Mouse (Mus musculus): Measurements from ENCODE around the gene Ifna7.
"Not testable (repeated sequence)": the region's sequence is repeated elsewhere in the genome, so short reads cannot be mapped to it uniquely, and the experiment has no call there.

Gene Ifna7

GRCm38 (mm10) chr4:88815928-88816327, at the start of gene Ifna7:
Ifna7 (plus strand) TSS chr4:88816228.
- DNase-seq = no peak

GRCm38 (mm10) chr4:88773534-88773933, 42.5 kb upstream of the Ifna7 start, which contains the start of gene Gm13290:
Gm13290 (plus strand) TSS chr4:88773834.
- not testable (repeated sequence) for DNase-seq

GRCm38 (mm10) chr4:88776622-88777021, 39.4 kb upstream of the Ifna7 start, which contains the start of gene Gm13289:
Gm13289 (plus strand) TSS chr4:88776922.
- not testable (repeated sequence) for DNase-seq

- not testable (repeated sequence) for DNase-seq
Observed at GRCm38 (mm10) chr4:88779550-88779949, 36.5 kb upstream of the Ifna7 start, which contains the start of gene Gm13272. Gm13272 (plus strand) TSS chr4:88779850.

GRCm38 (mm10) chr4:88780320-88780719, 35.7 kb upstream of the Ifna7 start:
- DNase-seq = not testable (repeated sequence)

GRCm38 (mm10) chr4:88781831-88782230, 34.2 kb upstream of the Ifna7 start, which contains the start of gene Ifnz:
Ifnz (plus strand) TSS chr4:88782131.
- DNase-seq = not testable (repeated sequence)

GRCm38 (mm10) chr4:88782335-88782734, 33.7 kb upstream of the Ifna7 start:
- DNase-seq = not testable (repeated sequence)

- not testable (repeated sequence) for DNase-seq
Observed at GRCm38 (mm10) chr4:88785409-88785808, 30.6 kb upstream of the Ifna7 start, which contains the start of gene Gm13276. Gm13276 (plus strand) TSS chr4:88785709.

GRCm38 (mm10) chr4:88788402-88788801, 27.6 kb upstream of the Ifna7 start, which contains the start of gene Gm13277:
Gm13277 (plus strand) TSS chr4:88788632.
- DNase-seq = peak; percentile 75

- not testable (repeated sequence) for DNase-seq
Observed at GRCm38 (mm10) chr4:88791250-88791649, 24.8 kb upstream of the Ifna7 start, which contains the start of gene Gm13278. Gm13278 (plus strand) TSS chr4:88791550.

- peak; percentile 80 for DNase-seq
Observed at GRCm38 (mm10) chr4:88793936-88794675, 21.9 kb upstream of the Ifna7 start, which contains the start of gene Gm13275. Gm13275 (plus strand) TSS chr4:88794487.

GRCm38 (mm10) chr4:88797097-88797496, 18.9 kb upstream of the Ifna7 start, which contains the start of gene Gm13279:
Gm13279 (plus strand) TSS chr4:88797397.
- not testable (repeated sequence) for DNase-seq

GRCm38 (mm10) chr4:88799365-88799764, 16.7 kb upstream of the Ifna7 start, which contains the start of gene Gm13285:
Gm13285 (plus strand) TSS chr4:88799665.
- not testable (repeated sequence) for DNase-seq

- DNase-seq = not testable (repeated sequence)
Observed at GRCm38 (mm10) chr4:88802954-88803353, 13.1 kb upstream of the Ifna7 start, which contains the start of gene Gm13287. Gm13287 (plus strand) TSS chr4:88803254.

- not testable (repeated sequence) for DNase-seq
Observed at GRCm38 (mm10) chr4:88805231-88805630, 10.8 kb upstream of the Ifna7 start, which contains the start of gene Gm13288. Gm13288 (plus strand) TSS chr4:88805531.

- not testable (repeated sequence) for DNase-seq
Observed at GRCm38 (mm10) chr4:88805761-88806160, 10.3 kb upstream of the Ifna7 start.

GRCm38 (mm10) chr4:88819659-88820058, 3.6 kb downstream of the Ifna7 start, which contains the start of gene Ifna11:
Ifna11 (plus strand) TSS chr4:88819959.
- DNase-seq = no peak

GRCm38 (mm10) chr4:88822995-88823394, 7.0 kb downstream of the Ifna7 start:
- peak; percentile 25 for DNase-seq

GRCm38 (mm10) chr4:88827116-88827515, 11.1 kb downstream of the Ifna7 start, which contains the start of gene Ifna6:
Ifna6 (plus strand) TSS chr4:88827416.
- not testable (repeated sequence) for DNase-seq

GRCm38 (mm10) chr4:88830523-88830922, 14.5 kb downstream of the Ifna7 start:
- DNase-seq = peak; percentile 54

- not testable (repeated sequence) for DNase-seq
Observed at GRCm38 (mm10) chr4:88835225-88835624, 19.2 kb downstream of the Ifna7 start, which contains the start of gene Ifna5. Ifna5 (plus strand) TSS chr4:88835525.

- DNase-seq = peak; percentile 9
Observed at GRCm38 (mm10) chr4:88838828-88839227, 22.8 kb downstream of the Ifna7 start.

- DNase-seq = no peak
Observed at GRCm38 (mm10) chr4:88840058-88840457, 24.0 kb downstream of the Ifna7 start.

Data from thymus, postnatal 25 days (tissue).